Mouse (Mus musculus) brain, embryonic 14.5 days (tissue): ENCODE data around the gene Gucy2f.

ENCODE experiments used
- CTCF ChIP-seq: fragments of 200-500 bp; IDR thresholded peaks from 2 replicates; pipeline ENCODE4 v1.5.1; 2012; ENCODE audit warnings: inconsistent platforms, mild to moderate bottlenecking, moderate library complexity, borderline replicate concordance; ENCODE audit not compliant: insufficient read depth, insufficient read length; ENCODE audit errors: extremely low read depth
- POLR2A ChIP-seq: fragments of 200-500 bp; IDR thresholded peaks from 2 replicates; pipeline ENCODE4 v1.6.1; 2012; ENCODE audit warnings: mild to moderate bottlenecking, inconsistent platforms, borderline replicate concordance; ENCODE audit not compliant: poor library complexity, insufficient read depth, insufficient read length, severe bottlenecking; ENCODE audit errors: extremely low read depth

GRCm38 (mm10) chrX:142237101-142237500 lies 40.4 kb upstream of the Gucy2f start:
- no peak for TF ChIP-seq POLR2A
- TF ChIP-seq CTCF, result no peak
